In genomic region chr2:10127471-10127870, GRCm38 (mm10) we compare ENCODE assay signal across 26 mouse cellular contexts. TPM values are rescaled to one million over a fixed set of nuclear protein-coding genes. Genes with fewer than 3 reads are reported as not detected.
DNase-seq lines count a peak whose midpoint lies in the region; ATAC-seq lines count a peak whose summit lies in the region.
"Had no signal": no experiment of that assay in that cellular context is flagged by ENCODE, and none has a peak within 500 bp of the region (broad histone marks: within the 10 kb centered on the region; RNA-seq: fewer than 3 reads in every experiment).

No protein-coding gene starts in this region.

- no peak overlapping the region for H3K9ac ChIP-seq in liver, embryonic 12.5 days
- H3K9ac ChIP-seq in liver, embryonic 15.5 days, result no peak overlapping the region
- H3K9ac ChIP-seq in midbrain, embryonic 16.5 days (ENCODE audit: low read depth, low read length), result no peak overlapping the region
- H3K9ac ChIP-seq: forebrain, postnatal 0 days; heart, embryonic 12.5 days; heart, embryonic 15.5 days; hindbrain, embryonic 13.5 days had no signal

- DNase-seq in gonadal fat pad, adult 2 months (ENCODE audit: low read depth), result peak; percentile 41
- DNase-seq in yolk sac, embryonic 10.5 days (ENCODE audit: low spot score), result peak; percentile 49
- no peak for DNase-seq in thymus, postnatal 14 days
- no peak for DNase-seq in right cerebral cortex, postnatal 14 days
- DNase-seq: adrenal gland, adult 2 months; adrenal gland, postnatal 14 days; cerebellum, adult 11 months; cerebellum, adult 2 months; cerebellum, postnatal 10 days; forebrain, postnatal 0 days; gastrocnemius, adult 2 months; gastrocnemius, postnatal 14 days; heart, adult 18-20 months; heart, postnatal 10 days; heart, postnatal 36 days had no signal

- H3K36me3 ChIP-seq in liver, embryonic 12.5 days, result no peaks in the 10 kb centered on the region
- H3K36me3 ChIP-seq in liver, embryonic 15.5 days (replicated peaks), result 0 out of 2 replicates have a peak, but pooled peaks cover 4% of the 10 kb centered on the region
- H3K36me3 ChIP-seq in midbrain, embryonic 16.5 days (ENCODE audit: control insufficient read depth, insufficient read depth, low read length), result no peaks in the 10 kb centered on the region
- H3K36me3 ChIP-seq: heart, embryonic 12.5 days; heart, embryonic 15.5 days; hindbrain, embryonic 10.5 days; hindbrain, embryonic 13.5 days had no signal

- peak overlapping the region; percentile 30 for H3K4me3 ChIP-seq in liver, embryonic 12.5 days
- peak overlapping the region; percentile 15; the same call in 1 of the 2 replicates for H3K4me3 ChIP-seq in liver, embryonic 15.5 days (replicated peaks)
- H3K4me3 ChIP-seq in midbrain, embryonic 16.5 days (ENCODE audit: low read depth, low read length), result no peak overlapping the region
- H3K4me3 ChIP-seq: gastrocnemius, adult 2 months; heart, embryonic 12.5 days; heart, embryonic 15.5 days; hindbrain, embryonic 10.5 days; hindbrain, embryonic 13.5 days had no signal

- no peak overlapping the region; the same call in 1 of the 2 replicates for H3K27ac ChIP-seq in liver, embryonic 12.5 days
- peak overlapping the region; percentile 48; the same call in 1 of the 2 replicates for H3K27ac ChIP-seq in liver, embryonic 15.5 days (replicated peaks)
- H3K27ac ChIP-seq in midbrain, embryonic 16.5 days (ENCODE audit: low read length), result no peak overlapping the region
- H3K27ac ChIP-seq: gastrocnemius, adult 2 months; heart, embryonic 15.5 days; hindbrain, embryonic 10.5 days; hindbrain, embryonic 13.5 days had no signal

- no peaks in the 10 kb centered on the region for H3K27me3 ChIP-seq in liver, embryonic 12.5 days (replicated peaks)
- H3K27me3 ChIP-seq in liver, embryonic 15.5 days, result no peaks in the 10 kb centered on the region
- H3K27me3 ChIP-seq in midbrain, embryonic 16.5 days (ENCODE audit: control insufficient read depth, insufficient read depth, low read depth, low read length), result no peaks in the 10 kb centered on the region
- H3K27me3 ChIP-seq: heart, embryonic 12.5 days; heart, embryonic 15.5 days; hindbrain, embryonic 13.5 days had no signal

- no peak for ATAC-seq in liver, embryonic 12.5 days
- ATAC-seq in liver, embryonic 15.5 days (ENCODE audit: insufficient read depth), result no peak
- no peak for ATAC-seq in midbrain, embryonic 16.5 days
- ATAC-seq: CD4-positive, CD25-positive, alpha-beta regulatory T cell, adult 4 months; forebrain, embryonic 14.5 days; forebrain, postnatal 0 days; hindbrain, embryonic 16.5 days had no signal

- H3K9me3 ChIP-seq in liver, embryonic 12.5 days (replicated peaks), result no peaks in the 10 kb centered on the region
- H3K9me3 ChIP-seq in liver, embryonic 15.5 days (replicated peaks), result no peaks in the 10 kb centered on the region
- H3K9me3 ChIP-seq in midbrain, embryonic 16.5 days (replicated peaks; ENCODE audit: control insufficient read depth, low read length, poor library complexity, severe bottlenecking), result no peaks in the 10 kb centered on the region
- H3K9me3 ChIP-seq: heart, embryonic 12.5 days; heart, embryonic 15.5 days; hindbrain, embryonic 10.5 days; hindbrain, embryonic 13.5 days had no signal

- H3K4me1 ChIP-seq in liver, embryonic 12.5 days, result peaks cover 3% of the 10 kb centered on the region; the same call in 1 of the 2 replicates
- H3K4me1 ChIP-seq in liver, embryonic 15.5 days (replicated peaks), result peaks cover 4% of the 10 kb centered on the region; the same call in 1 of the 2 replicates
- H3K4me1 ChIP-seq in midbrain, embryonic 16.5 days (ENCODE audit: control insufficient read depth, insufficient read depth, low read length), result no peaks in the 10 kb centered on the region
- H3K4me1 ChIP-seq: heart, embryonic 12.5 days; heart, embryonic 15.5 days; hindbrain, embryonic 10.5 days; hindbrain, embryonic 13.5 days had no signal

- H3K4me2 ChIP-seq in liver, embryonic 12.5 days, result peak overlapping the region; percentile 39
- H3K4me2 ChIP-seq in liver, embryonic 15.5 days, result peak overlapping the region; percentile 49
- no peak overlapping the region for H3K4me2 ChIP-seq in midbrain, embryonic 16.5 days (ENCODE audit: low read length)
- H3K4me2 ChIP-seq: heart, embryonic 12.5 days; heart, embryonic 15.5 days; hindbrain, embryonic 13.5 days had no signal

- WGBS in liver, embryonic 12.5 days (ENCODE audit: insufficient replicate concordance), result 56% methylated on average over 5 of the region's 5 CpGs
- WGBS in liver, embryonic 15.5 days (ENCODE audit: insufficient replicate concordance), result 57% methylated on average over 5 of the region's 5 CpGs
- WGBS in midbrain, embryonic 16.5 days, result 91% methylated on average over 5 of the region's 5 CpGs

RNA-seq across cellular contexts. Expression of gene Itih2, which starts 3.7 kb away (rescaled TPM):
- polyA plus RNA-seq in gonadal fat pad, adult 2 months (2012; rRNA removed), result 3.3 and 5.5 TPM in 2 replicates
- polyA plus RNA-seq in liver, embryonic 12.5 days (2016; fragmentation: Nextera tagmentation; extraction: Ambion mirVana), result 230 and 235 TPM in 2 replicates
- polyA plus RNA-seq in liver, embryonic 15.5 days (2015; fragmentation: Nextera tagmentation; extraction: Ambion mirVana), result 310 and 334 TPM in 2 replicates
- 2.7 and 3.0 TPM in 2 replicates for polyA plus RNA-seq in midbrain, embryonic 16.5 days (2015; fragmentation: Nextera tagmentation; extraction: Ambion mirVana)
- polyA plus RNA-seq: C2C12; CD4-positive, CD25-positive, alpha-beta regulatory T cell, adult 4 months had no signal

RNA-seq across cellular contexts. Expression of gene Itih5, which starts 25.9 kb away (rescaled TPM):
- polyA plus RNA-seq in gonadal fat pad, adult 2 months (2012; rRNA removed), result 65.8 and 82.6 TPM in 2 replicates
- polyA plus RNA-seq in liver, embryonic 12.5 days (2016; fragmentation: Nextera tagmentation; extraction: Ambion mirVana), result 4.6 and 5.1 TPM in 2 replicates
- 3.8 and 3.9 TPM in 2 replicates for polyA plus RNA-seq in liver, embryonic 15.5 days (2015; fragmentation: Nextera tagmentation; extraction: Ambion mirVana)
- polyA plus RNA-seq in midbrain, embryonic 16.5 days (2015; fragmentation: Nextera tagmentation; extraction: Ambion mirVana), result 5.8 and 6.5 TPM in 2 replicates
- polyA plus RNA-seq: C2C12 had no signal

RNA-seq across cellular contexts. Expression of gene Kin, which starts 47.1 kb away (rescaled TPM):
- polyA plus RNA-seq in gonadal fat pad, adult 2 months (2012; rRNA removed), result 4.8 and 5.0 TPM in 2 replicates
- 23.5 and 24.2 TPM in 2 replicates for polyA plus RNA-seq in liver, embryonic 12.5 days (2016; fragmentation: Nextera tagmentation; extraction: Ambion mirVana)
- polyA plus RNA-seq in liver, embryonic 15.5 days (2015; fragmentation: Nextera tagmentation; extraction: Ambion mirVana), result 12.1 and 12.7 TPM in 2 replicates
- polyA plus RNA-seq in midbrain, embryonic 16.5 days (2015; fragmentation: Nextera tagmentation; extraction: Ambion mirVana), result 27.4 and 32.2 TPM in 2 replicates

RNA-seq across cellular contexts. Expression of gene Atp5c1, which starts 47.2 kb away (rescaled TPM):
- 309 and 387 TPM in 2 replicates for polyA plus RNA-seq in gonadal fat pad, adult 2 months (2012; rRNA removed)
- polyA plus RNA-seq in liver, embryonic 12.5 days (2016; fragmentation: Nextera tagmentation; extraction: Ambion mirVana), result 409 and 425 TPM in 2 replicates
- polyA plus RNA-seq in liver, embryonic 15.5 days (2015; fragmentation: Nextera tagmentation; extraction: Ambion mirVana), result 293 and 314 TPM in 2 replicates
- 534 and 572 TPM in 2 replicates for polyA plus RNA-seq in midbrain, embryonic 16.5 days (2015; fragmentation: Nextera tagmentation; extraction: Ambion mirVana)

Comparison
In these comparisons a context has a peak if more than half of its experiments do, and no peak if none do; other contexts are left out.
1. DNase-seq: peak in gonadal fat pad, adult 2 months (single experiment) and yolk sac, embryonic 10.5 days (single experiment); none in thymus, postnatal 14 days (single experiment) and right cerebral cortex, postnatal 14 days (single experiment).
2. RNA of gene Itih2, which starts 3.7 kb away (polyA plus RNA-seq): 310 to 334 TPM in liver, embryonic 15.5 days and 230 to 235 TPM in liver, embryonic 12.5 days; 3.3 to 5.5 TPM in gonadal fat pad, adult 2 months and 2.7 to 3.0 TPM in midbrain, embryonic 16.5 days; every median in the first group is over 10 times any median in the second.